Mouse (Mus musculus): ENCODE data around the gene Wtap.

DNA sequence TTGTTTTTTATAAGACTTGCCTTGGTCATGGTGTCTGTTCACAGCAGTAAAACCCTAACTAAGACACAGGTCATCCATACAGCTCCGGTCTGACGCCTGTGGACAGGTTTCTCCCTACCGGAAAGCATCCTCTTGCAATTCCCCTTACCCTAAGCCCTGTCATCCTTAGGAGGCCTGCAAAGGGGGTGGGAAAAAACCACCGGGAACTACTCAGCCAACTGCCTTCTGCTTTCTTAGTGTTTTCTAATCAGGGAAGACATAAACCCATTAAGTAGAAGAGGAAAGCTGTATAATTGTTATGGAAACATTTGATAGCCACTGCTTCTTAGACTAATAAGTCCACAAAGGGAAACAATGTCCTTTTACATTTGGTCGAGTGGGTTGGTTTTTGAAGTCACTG is 13.0 kb upstream of the Wtap start:
- TF ChIP-seq CTCF (IDR thresholded peaks at IDR 0.05; ENCODE audit: borderline replicate concordance, insufficient read depth, low read depth, low read length) (no peak), POLR2A (IDR thresholded peaks at IDR 0.05; ENCODE audit: borderline replicate concordance, insufficient read depth, low read length) (no peak)
